Mouse (Mus musculus) stomach, postnatal 0 days (tissue): ENCODE measurements at regions not wholly inside any gene's neighbourhood (a gene's known extent, or its start where the extent isn't known, plus 50 kb on each side); places are given as distances from the start of the nearest gene placed in this dataset.

ENCODE experiments used
- CTCF ChIP-seq: IDR thresholded peaks from 2 replicates; pipeline ENCODE4 v1.5.1; 2016; ENCODE audit warnings: antibody characterized with exemption, low read depth, mild to moderate bottlenecking, moderate library complexity
- EP300 ChIP-seq: optimal IDR thresholded peaks from 2 replicates; pipeline ENCODE3; 2016; ENCODE audit warnings: antibody characterized with exemption

DNA sequence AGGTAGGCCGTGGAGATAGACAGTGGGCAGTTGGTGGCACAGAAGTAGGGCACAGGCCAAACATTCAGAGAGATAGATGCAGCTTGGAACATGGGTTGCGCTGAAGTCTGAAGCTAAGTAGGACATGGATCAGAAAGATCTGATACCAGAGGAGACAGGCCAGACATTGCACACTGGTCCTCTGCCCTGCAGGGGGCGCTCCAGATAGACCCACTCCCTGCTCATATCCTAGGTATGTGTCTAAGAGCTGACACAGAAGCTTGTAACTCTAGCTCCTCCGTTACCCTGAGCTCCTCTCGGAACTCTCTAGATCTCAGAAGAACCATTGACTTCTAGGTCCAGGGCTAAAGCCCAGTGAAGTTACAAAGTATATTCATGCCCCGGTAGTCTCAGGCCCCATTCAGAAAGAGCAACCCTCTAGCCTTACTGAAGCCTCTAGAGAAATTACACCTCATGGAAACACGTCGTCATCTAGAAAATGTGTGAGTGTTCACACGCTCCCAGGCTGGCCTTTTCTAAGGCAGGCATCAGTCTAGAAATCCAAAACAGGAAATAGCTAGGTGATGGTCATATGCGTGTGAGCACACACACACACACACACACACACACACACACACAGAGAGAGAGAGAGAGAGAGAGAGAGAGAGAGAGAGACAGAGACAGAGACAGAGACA lies 87.8 kb upstream of the Tank start:
- TF ChIP-seq CTCF (peak; percentile 46), EP300 (no peak)
